Mouse (Mus musculus) spleen, postnatal 10 days (tissue): ENCODE measurements around the gene Mllt10.

Experiments used
- DNase-seq, 2 experiments: peaks; one replicate each; pipeline ENCODE4 v3.0.0; 2021 to 2022; ENCODE audit warnings: low spot score in 2 of 2

Gene Mllt10

DNA sequence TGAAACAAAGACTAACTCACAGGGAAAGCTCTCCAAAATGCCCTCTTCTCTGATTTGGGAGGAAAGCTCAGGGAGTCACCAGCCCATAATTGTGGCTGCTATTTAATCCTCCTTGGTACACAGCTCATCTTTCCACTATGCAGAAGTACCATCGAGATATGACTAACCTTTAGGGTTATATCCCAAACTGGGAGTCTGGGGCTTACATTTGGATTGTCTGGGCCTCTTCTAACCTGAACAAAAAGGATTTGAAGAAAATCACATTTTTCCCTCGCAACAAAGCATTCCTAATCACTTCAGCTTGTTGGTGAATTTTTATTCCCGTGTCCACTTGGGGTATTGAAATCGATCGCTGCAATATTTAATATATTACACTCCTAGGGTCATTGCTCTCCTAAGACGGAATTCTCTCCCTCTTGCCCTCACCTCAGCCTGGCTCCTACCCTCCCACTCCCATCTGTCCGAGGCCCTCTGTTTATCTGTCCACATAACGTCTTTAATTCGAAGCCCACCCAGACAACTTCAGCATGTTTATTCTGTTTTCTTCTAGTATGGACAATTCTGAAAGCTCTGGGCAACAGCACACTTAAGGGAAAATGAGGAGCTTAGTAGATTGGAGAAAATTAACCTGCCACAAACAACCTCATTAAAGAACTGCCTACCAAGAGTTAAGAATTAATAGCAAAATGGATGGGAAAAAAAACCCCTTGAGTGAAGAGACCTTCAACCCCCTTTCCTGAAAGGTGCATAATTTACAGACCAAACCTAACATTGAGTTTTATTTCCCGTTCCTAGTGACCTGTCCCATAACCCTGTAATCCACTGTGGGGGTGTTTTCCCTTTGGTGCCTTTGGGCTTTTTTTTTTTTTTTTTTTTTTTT, 20.4 kb upstream of the Mllt10 start:
- DNase-seq, result no peak

DNA sequence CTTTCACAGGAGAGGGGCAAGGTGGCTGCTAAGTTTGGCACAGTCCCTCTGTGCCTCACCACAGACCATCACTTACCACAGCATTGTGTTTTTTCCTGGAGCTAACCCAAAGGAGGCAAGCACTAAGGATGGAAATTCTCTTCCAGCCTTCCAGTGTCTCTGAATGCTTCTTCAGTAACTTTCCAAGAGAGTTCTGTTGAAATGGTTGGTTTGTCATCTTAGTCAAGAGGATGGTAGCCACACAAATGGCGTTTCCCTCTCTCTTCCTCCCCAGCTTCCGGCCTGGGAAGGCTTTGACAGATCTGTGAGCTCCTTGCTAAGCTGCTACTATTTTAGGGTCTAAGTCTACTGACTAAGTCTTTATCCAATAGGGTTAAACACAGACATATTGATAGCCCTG, 17.5 kb upstream of the Mllt10 start, which contains the start of gene A930004D18Rik:
A930004D18Rik (minus strand) TSS at position 247 of the 400 bp plus-strand sequence.
- DNase-seq, result no peak

DNA sequence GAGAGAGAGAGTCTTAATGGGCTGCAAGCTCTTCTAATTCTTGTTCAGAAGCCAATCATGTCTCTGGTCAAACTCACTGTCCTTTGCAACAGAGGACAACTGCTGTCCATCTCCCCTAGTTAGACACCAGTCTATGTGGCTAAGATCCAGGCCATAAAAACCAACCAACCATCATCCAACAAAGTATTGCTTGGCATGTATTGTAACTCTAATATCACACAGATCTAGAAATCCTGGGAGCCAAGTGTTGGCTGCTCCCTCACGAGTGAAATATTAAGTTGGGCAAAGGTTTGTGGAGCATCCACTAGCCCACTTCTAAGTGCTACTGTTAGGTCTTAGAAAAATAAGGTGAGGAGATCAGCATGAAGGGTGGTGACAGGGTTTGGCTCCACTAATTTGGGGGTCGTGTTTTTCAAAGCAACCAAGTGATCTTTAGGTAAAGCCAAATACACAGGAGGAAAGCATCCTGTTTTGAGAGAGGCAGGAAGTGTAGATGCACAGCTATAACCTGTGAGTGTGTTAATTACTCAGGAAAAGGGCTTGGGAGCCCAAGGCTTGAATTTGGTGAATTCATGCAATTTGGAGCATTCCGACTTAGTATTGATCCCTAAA, 16.8 kb upstream of the Mllt10 start:
- DNase-seq, result no peak

DNA sequence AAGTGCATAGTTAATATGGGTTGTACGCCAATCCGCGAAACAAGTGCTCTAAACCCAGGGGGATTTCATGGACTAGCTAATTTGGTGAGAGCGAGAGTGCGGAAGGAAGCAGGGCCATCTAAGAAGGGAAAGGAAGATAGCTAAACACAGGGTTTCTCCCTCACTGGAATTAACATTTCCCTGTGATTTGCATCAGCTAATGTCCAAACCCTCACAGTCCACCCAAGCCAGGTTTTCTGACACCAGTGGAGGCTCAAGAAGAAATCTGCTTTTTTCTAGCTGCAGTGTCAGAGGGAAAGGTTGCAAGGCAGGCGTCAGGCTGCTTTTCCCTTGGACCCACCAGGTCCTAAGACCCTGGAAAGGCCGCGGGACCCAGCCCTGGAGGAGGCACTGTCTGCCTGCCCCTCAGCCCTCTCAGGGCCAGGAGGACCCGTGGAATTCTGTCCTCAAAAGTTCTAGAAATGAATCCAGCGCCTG, 16.1 kb upstream of the Mllt10 start:
- no peak for DNase-seq

DNA sequence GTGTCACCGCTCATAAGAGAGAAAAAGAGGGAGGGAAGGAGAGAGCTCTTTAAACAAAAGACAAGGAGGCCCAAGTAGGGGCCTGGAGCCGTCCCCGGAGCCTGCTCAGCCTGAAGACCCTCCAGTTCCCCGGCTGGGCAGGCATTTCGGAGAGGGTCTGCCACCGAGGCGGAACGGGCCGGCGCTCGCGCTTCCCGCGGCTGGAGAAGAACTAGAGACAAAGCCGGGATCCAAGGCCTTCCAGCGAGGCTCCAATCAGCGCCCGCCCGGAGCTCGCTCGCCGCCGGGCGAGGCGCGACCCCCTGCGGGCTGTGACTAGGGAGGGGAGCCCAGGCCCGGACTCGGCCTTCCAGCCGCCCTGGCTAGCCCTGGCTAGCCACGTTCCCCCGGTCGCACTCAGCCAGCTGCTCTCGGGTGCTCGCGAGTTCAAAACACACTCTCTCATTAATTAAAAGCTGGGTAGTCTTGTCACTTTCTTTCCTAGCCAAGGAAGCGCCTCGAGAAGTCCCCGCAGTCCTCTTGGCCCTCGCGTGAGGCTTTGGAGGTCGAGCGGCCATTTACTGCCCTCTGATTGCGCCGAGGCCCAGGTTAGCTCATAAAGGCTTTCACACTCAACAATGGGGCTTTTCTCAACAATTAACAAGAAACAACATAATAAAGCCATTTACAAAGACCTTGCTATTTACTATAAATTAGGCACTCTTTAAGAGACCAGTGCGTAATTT, 15.3 kb upstream of the Mllt10 start:
- DNase-seq, result no peak

DNA sequence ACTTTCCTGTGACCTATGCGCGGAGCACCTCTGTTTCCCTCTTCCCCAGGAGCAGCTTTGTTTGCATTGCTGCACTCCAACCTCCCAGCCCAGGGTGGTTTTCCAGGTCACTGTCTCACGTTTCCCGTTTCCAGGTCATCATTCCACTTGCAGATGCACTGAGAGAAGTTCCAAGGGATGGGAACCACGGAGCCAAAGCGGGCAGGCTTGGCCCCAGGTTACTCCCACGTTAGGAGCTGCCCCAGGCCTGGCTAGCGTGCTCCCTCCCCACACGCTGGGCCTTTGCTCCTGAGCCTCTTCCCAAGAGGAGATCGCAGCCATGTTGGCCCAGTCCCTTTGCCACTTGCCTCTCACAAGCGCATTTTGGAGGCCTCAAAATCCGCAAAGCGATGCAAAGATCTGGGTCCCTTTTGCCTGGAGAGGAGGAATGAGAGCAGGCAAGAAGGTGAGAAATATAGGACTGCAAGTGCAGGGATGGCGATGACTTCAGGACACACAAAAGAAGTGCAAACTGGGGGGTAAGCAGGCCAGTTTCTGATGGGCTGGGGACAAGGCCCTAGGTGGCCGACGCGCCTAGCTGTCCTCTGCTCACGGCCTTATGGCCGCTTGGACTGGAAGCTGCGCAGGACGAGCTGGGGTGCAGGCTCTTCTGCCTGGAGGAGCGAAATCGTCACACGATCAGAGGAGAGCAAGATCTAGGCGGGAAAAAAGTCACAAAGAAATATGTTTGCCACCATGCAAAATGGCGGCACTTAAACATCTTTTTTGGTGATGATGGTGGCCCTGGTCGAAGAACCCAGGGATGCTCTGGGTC, 14.5 kb upstream of the Mllt10 start:
- no peak for DNase-seq

DNA sequence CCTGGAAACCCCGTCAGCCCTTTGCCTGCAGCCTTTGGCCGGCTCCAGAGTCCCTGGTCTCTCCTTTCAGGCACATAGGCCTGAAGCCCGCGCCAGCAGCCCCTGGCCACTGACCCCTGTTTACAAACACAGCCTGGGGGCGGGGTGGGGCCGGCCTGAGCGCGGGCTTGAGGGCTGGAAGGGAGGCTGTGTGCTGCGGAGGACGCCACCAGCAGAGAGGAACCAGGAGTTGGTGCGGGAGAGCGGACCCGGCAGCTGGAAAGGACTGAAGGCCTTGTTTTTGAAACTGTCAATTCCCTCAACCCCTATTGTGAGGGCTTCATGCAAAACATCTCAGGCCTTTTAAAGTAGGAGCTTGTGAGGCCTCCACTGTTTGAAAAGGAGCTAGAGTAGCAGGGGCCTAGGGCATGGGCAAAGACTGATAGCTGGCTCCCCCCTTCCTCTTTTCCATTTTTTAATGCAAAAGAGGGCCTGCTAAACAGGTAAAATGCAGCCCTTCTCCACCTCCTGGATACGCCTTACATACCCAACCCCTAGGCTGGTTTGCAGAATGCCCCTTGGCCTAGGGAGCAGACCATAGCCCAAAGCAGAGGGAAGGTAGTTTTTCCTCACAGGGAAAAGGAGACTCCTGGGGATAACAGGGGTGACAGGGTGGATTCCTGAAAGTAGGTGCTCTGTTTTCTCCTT, 13.7 kb upstream of the Mllt10 start:
- no peak for DNase-seq

DNA sequence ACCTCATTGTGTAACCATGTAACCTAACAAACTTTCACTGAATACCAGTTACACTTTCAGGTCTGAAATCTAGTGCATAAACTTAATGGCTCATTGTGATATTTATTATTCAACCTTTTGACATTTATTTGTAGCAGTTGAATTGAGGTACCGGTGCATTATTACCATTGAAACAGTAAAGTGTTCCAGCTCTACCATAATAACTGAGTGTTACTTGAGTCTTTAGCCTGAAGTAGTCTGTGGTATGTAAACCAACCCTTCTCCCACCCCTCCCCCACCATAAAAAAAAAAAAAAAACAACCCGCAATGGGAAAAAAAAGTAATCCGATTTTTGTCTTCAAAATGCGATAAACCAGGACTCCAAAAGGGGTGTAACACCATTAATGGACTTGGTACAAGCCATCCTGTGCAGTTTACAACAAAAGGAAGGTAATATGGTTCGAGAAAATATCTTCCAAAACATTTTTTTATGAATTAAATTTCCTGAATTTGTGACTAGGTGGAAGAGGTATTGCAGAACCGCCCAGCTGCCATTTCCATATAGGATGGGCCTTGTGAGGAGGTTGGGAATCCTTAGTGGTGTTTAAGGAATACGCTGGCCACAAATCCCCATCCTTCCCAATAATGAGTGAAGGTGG, 9.8 kb upstream of the Mllt10 start:
- DNase-seq, result no peak

DNA sequence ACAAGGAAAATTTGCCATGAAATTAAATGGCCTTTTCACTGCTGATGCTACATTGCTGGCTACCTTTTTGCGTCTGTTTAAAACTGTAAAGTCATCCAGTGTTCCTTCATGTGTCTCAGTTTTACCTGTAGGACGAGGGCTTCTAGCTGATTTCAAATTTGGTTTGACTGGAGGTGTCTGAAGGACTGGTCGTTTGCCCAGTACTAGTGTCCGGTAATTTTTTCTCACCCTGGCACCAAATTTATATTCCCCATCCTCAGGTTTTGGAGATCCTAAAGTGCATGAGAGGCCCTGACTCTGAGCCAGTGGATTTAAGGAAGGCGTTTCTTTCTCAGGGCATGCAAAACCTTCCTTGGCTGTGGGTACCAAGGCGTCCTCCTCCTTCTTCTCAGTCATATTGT, 9.3 kb upstream of the Mllt10 start:
- DNase-seq, result no peak

DNA sequence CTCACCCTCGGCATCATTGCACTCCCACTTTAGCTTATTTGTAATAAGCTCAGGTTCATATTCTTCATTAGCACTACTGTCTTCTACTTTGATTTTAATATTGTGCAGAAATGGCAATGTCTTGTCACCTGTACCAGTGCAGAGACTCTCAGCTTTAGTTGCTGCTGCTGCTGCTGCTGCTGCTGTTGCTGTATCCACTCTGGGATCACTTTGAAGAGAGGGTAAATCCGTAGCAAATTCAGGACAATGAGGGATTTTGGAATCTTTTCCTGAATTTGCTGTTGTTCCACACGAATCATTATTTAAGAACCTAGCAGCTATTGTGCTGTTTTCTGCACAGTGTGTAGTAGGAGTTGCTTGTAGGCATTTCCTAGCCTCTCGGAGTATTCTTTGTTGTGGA, 8.9 kb upstream of the Mllt10 start:
- DNase-seq, result no peak

DNA sequence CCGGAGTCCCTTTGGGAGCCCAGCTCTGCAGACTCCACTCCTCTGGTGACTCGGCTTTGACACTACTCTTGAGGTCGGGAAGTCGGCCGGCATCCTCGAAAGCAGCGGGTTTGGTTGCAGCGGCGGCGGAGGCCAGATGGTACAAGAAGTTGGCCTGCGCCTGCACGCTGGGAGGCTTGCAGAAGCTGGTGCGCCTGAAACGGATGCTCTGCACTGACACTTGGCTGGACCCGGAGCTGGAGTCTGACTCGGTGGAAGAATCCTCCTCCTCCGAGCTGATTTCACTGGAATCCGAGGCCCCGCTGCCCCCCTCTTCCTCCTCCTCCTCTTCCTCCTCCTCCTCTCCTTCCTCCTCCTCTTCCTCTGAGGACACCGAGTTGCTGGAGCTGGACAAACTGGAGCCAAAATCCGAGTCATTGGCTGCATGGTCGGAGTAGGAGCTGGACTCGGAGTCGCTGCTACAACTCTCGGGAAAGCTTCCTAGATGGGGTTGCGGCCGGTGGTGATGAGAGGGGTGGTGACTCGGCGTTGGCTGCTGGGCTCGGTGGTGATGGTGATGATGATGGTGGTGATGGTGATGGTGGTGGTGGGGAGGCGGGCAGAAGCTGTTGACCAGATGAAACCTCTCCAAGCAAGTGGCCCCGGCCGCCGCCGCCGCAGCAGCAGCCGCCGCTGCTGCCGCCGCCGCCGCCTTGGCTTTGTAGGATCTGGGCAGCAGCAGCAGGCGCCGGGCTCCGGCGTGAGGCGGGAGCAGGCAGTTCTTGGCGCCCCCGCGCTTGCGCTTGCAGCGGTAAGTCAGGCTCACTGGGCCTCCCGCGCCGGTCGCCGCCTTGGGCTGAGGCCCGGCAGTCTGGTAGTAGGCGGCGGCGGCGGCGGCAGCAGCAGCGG, 8.0 kb upstream of the Mllt10 start:
- DNase-seq, result peak in 1 of 2 experiments; percentile 65

DNA sequence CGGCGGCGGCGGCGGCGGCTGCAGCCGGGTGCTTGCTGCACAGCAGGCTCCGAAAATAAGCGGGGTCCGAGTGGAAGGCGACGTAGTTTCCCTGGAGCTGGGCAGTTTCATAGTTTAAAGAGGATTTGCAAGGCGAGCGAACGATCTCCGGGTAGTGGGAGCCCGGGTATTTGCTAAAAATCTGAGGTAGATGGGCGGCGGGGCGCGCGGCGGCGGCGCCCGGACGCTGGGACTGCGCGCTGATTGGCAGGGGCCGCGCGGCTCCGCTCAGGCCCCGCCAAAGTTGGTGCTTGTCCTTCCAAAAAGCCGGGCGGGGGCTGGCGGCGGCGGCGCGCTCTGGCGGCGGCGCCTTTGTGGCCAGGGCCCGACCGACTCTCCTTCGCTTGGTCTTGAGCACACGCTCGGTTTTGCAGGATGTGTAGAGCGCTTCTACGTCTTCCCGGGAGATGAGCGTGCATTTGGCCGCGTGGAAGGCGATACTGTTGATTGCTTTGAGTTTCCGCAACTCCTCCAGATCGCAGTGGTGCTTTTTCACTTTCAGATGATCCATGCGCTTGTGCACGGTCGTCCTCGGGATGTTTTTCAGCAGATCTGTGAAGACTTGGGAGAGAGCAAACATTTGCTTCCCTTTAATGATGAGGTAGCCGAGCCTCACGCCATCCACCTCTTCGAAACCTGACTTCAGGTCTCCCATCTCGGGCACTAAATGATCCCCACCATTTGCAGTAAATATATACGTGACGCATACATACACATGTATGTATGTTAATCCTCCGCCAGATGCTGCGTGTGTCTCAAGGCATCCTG, 7.2 kb upstream of the Mllt10 start:
- peak; percentile 61 to 66 for DNase-seq

DNA sequence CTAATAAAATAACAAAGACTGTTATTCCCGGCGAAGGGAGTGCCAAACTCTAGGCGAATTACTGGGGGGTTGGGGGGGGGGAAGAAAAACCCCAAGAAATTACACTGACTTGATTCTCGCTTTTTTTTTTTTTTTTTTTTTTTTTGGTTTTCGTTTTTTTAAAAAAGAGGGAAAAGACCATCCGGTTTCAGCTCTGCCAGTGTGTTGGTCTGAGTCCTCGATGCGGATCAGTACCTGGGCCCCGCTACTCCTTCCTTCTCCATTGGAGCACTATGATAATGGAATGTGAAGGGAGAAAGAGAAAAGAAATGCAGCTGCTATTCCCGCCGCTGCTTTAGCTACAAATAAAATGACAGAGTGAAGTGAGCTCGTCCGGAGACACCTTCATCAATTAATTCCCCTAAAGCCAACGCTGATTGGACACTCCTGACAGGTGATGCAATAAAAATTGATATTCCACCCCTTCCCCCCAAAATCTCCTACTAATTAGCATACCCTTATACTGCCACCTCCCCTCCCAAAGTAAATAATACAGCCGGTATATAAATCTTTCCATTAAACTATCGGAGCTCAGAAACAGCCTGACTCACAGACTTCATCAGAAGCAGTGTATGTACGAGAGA, 6.5 kb upstream of the Mllt10 start, which contains the start of gene Skida1:
Skida1 (minus strand) TSS at position 599 of the 623 bp plus-strand sequence.
- DNase-seq, result no peak

DNA sequence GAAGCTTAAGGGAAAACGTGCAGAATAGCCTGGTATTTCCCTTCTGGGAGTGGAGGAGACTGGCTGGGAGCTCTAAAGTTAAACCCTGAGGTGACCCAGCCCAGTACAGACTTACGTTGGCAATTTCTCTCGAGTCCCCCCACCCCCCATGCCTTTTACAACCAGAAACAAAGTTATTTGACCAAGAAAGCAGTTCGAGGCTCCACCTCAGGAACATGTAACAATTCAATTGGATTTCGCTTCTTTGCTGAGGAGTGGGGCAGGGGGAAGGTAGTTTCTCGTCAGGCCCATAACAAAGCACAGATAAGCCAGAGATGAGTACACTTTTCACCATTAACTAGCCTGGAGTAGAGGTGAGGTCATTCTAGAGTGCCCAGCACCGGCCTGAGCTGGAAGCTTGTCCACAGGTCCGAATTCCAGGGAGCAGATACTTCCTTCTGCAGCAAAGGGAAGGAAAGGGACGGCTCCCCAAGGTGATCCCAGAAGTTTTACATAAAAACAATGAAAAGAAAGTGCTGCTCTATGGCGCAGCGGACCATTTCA, 5.7 kb upstream of the Mllt10 start:
- no peak for DNase-seq

DNA sequence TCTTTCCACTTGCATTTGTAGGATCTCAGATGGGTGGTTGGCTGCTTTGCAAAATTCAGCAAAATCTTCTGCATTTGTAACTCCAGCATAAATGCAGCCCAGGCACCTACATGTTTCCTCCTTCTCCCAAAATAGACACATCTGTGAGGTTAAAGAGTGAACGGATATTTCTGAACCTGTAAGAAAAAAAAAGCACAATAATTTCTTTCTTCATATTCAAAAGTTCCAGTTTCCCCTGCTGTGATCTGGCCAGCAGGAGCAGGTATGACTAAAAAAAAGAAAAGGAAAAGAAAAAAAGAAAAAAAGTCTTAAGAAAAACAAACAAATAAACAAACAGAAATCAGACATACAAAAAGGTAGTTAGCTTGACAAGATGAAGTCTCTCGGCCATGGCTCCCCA, 5.0 kb upstream of the Mllt10 start:
- no peak for DNase-seq

DNA sequence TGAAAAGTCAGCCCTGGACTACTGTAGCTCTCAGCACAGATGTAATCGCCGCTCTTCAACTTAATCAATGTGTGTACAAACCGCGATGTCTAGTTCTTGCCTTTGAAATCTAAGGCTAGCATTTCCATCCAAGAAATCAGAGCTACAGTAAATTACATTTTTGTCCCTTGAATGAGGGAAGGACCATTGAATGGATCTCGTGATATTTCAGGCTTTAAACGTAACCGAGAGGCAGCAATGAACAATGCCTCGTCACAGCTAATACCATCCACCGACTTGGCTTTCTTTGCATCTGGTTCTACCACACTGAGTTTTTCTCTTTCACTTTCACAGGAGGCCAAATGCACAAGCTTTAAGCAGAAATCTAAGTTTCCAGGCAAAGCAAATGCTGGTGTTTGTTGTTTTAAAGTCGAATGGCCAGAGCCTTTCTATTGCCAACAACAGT, 4.5 kb upstream of the Mllt10 start:
- no peak for DNase-seq

DNA sequence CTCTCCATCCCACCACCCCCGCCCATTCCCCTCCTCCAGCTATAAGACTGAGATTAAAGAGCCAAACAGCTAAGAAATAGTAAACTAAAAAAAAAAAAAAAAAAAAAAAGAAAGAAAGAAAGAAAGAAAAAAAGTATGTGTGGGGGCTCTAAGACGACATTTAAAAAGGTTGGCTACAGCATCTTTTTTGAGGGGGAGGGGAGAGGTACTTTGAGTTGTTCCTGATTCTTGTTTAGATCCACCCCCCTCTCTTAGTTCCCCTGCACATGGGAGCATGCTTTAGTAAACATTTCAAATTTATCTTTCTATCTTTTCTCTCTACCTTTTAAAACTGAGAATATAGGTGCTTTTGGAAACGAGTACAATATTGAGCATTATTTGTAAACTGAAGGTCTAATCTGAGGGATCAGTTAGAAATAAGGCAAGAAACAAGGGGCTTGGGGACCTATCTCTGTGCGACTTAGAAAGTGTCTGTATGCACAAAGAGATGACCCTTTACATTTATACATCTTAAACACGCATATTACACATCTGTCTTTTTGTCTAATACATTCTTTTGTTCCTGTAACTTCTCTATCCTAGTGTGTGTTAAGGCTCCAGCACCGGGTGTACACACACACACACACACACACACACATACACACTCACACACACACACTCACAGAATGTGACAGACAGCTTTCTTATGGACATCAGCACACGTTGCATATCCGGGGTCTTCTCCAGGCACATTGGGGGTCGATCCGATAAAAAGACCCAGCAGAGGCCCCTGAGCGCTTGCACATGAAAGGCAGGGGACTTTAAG, 3.8 kb upstream of the Mllt10 start:
- no peak for DNase-seq
